Mouse (Mus musculus) lung, adult 2 months (tissue): ENCODE data around the gene BC005537.

ENCODE experiments used
- CTCF ChIP-seq: fragments of 200-500 bp; IDR thresholded peaks from 2 replicates; pipeline ENCODE4 v1.5.1; 2011; ENCODE audit warnings: mild to moderate bottlenecking, low read length, control low read depth; ENCODE audit not compliant: insufficient read depth
- POLR2A ChIP-seq: fragments of 200-500 bp; IDR thresholded peaks from 2 replicates; pipeline ENCODE4 v1.6.1; 2011; ENCODE audit warnings: low read depth, mild to moderate bottlenecking, control low read depth, low read length, borderline replicate concordance; ENCODE audit errors: extremely low read depth

- TF ChIP-seq POLR2A (no peak), CTCF (no peak)
Observed at GRCm38 (mm10) chr13:24861084-24861483, 59.6 kb downstream of the BC005537 start.
